Mouse (Mus musculus): ENCODE data around the gene Thpo. TPM values are rescaled to one million over a fixed set of nuclear protein-coding genes. Genes with fewer than 3 reads are reported as not detected.

The Thpo gene
- total and polyA plus RNA-seq, 3 experiments = 0.08 to 1.0 (median 0.19) TPM

GRCm38 (mm10) chr16:20699266-20699665 lies 35.0 kb downstream of the Thpo start:
- Histone ChIP-seq H3K27me3 (replicated peaks) (no peaks in the 10 kb centered on the region), H3K4me1 (ENCODE audit: control insufficient read depth in 1 of 2, insufficient read depth in 2 of 2) (peaks cover 13 to 48% of the 10 kb centered on the region in 2 experiments), H3K9me3 (replicated peaks; ENCODE audit: low read length) (no peaks in the 10 kb centered on the region), H3K4me3 (replicated peaks in 1 of 3; ENCODE audit: low read depth in 2 of 3, low read length in 2 of 3, poor library complexity in 1 of 3) (no peak overlapping the region), H3K9ac (ENCODE audit: insufficient read depth, low read depth) (no peak overlapping the region), H3K79me2 (replicated peaks; ENCODE audit: control insufficient read depth, extremely low read depth, insufficient read depth, poor library complexity, severe bottlenecking) (no peaks in the 10 kb centered on the region), H3K27ac (ENCODE audit: insufficient read depth, low read depth) (no peak overlapping the region), H3K36me3 (replicated peaks in 1 of 2; ENCODE audit: control insufficient read depth in 1 of 2, insufficient read depth in 1 of 2, low read length in 1 of 2) (peaks cover 0 to 28% of the 10 kb centered on the region in 2 experiments), H3K4me2 (ENCODE audit: insufficient read depth, low read depth, poor library complexity, severe bottlenecking) (no peak overlapping the region)
- no peak for DNase-seq (ENCODE audit: extremely low read depth)
- dilution Hi-C loops (cut with MboI; ENCODE audit: extremely low pct_ligation_motif_present, extremely low pct_unique_long_range_greater_than_20kb, low sequenced_read_pairs) (no loop called here), in situ Hi-C loops (cut with MboI; ENCODE audit: low pct_ligation_motif_present, low pct_unique_long_range_greater_than_20kb, low sequenced_read_pairs) (no loop called here)
- TF ChIP-seq E2F4 (IDR thresholded peaks at IDR 0.05; ENCODE audit: insufficient replicate concordance, low read depth, low read length) (no peak), PAX5 (IDR thresholded peaks at IDR 0.05; ENCODE audit: low read length) (no peak), MEF2A (IDR thresholded peaks at IDR 0.05; ENCODE audit: borderline replicate concordance, low read depth, low read length) (no peak), TCF12 (IDR thresholded peaks at IDR 0.05; ENCODE audit: low read depth, low read length) (no peak), IRF4 (IDR thresholded peaks at IDR 0.05; ENCODE audit: low read depth, low read length) (no peak), ETS1 (conservative IDR thresholded peaks at IDR 0.05; ENCODE audit: low read depth, low read length) (no peak), JUN (IDR thresholded peaks at IDR 0.05; ENCODE audit: insufficient read depth, low read depth, low read length) (no peak), KAT2A (IDR thresholded peaks at IDR 0.05; ENCODE audit: insufficient replicate concordance, low read length) (no peak), MAX (IDR thresholded peaks at IDR 0.05; ENCODE audit: low read length) (no peak), USF2 (conservative IDR thresholded peaks at IDR 0.05; ENCODE audit: low read depth, low read length) (no peak)

- no peak for DNase-seq (ENCODE audit: extremely low read depth)
- H3K9ac ChIP-seq (ENCODE audit: insufficient read depth, low read depth) = no peak overlapping the region
- dilution Hi-C loops (cut with MboI; ENCODE audit: extremely low pct_ligation_motif_present, extremely low pct_unique_long_range_greater_than_20kb, low sequenced_read_pairs) = no loop called here
- H3K9me3 ChIP-seq (replicated peaks; ENCODE audit: low read length) = no peaks in the 10 kb centered on the region
- in situ Hi-C loops (cut with MboI; ENCODE audit: low pct_ligation_motif_present, low pct_unique_long_range_greater_than_20kb, low sequenced_read_pairs) = no loop called here
- H3K79me2 ChIP-seq (replicated peaks; ENCODE audit: control insufficient read depth, extremely low read depth, insufficient read depth, poor library complexity, severe bottlenecking) = no peaks in the 10 kb centered on the region
- no peak overlapping the region for H3K27ac ChIP-seq (ENCODE audit: insufficient read depth, low read depth)
- no peaks in the 10 kb centered on the region for H3K27me3 ChIP-seq (replicated peaks)
- peaks cover 0 to 45% of the 10 kb centered on the region in 2 experiments; a peak in 2 of 4 replicates for H3K4me1 ChIP-seq (ENCODE audit: control insufficient read depth in 1 of 2, insufficient read depth in 2 of 2)
- H3K4me2 ChIP-seq (ENCODE audit: insufficient read depth, low read depth, poor library complexity, severe bottlenecking) = no peak overlapping the region
- no peak overlapping the region for H3K4me3 ChIP-seq (replicated peaks in 1 of 3; ENCODE audit: low read depth in 2 of 3, low read length in 2 of 3, poor library complexity in 1 of 3)
- peaks cover 17 to 56% of the 10 kb centered on the region in 2 experiments for H3K36me3 ChIP-seq (replicated peaks in 1 of 2; ENCODE audit: control insufficient read depth in 1 of 2, insufficient read depth in 1 of 2, low read length in 1 of 2)
- TF ChIP-seq MAX (IDR thresholded peaks at IDR 0.05; ENCODE audit: low read length) = no peak
- TF ChIP-seq POLR2A (IDR thresholded peaks at IDR 0.05; ENCODE audit: low read depth, low read length) = no peak
- TF ChIP-seq EP300 (IDR thresholded peaks at IDR 0.05; ENCODE audit: low read length) = no peak
- no peak for TF ChIP-seq JUND (conservative IDR thresholded peaks at IDR 0.05; ENCODE audit: low read depth, low read length)
- TF ChIP-seq ETS1 (conservative IDR thresholded peaks at IDR 0.05; ENCODE audit: low read depth, low read length) = no peak
- no peak for TF ChIP-seq MYC (IDR thresholded peaks at IDR 0.05; ENCODE audit: low read depth, low read length)
- TF ChIP-seq CHD2 (IDR thresholded peaks at IDR 0.05; ENCODE audit: low read length) = no peak
- no peak for TF ChIP-seq CTCF (conservative IDR thresholded peaks at IDR 0.05 in 1 of 2, IDR thresholded peaks at IDR 0.05 in 1 of 2; ENCODE audit: low read depth in 2 of 2, low read length in 2 of 2)
- no peak for TF ChIP-seq HCFC1 (IDR thresholded peaks at IDR 0.05; ENCODE audit: low read depth, low read length)
Observed at GRCm38 (mm10) chr16:20695622-20696323, 38.5 kb downstream of the Thpo start.
